Mouse (Mus musculus) embryo, embryonic 10.5 days (tissue): ENCODE measurements at regions not wholly inside any gene's neighbourhood (a gene's known extent, or its start where the extent isn't known, plus 50 kb on each side); places are given as distances from the start of the nearest gene placed in this dataset.

Experiments used
- DNase-seq: peaks from one replicate; pipeline ENCODE4 v3.0.0-alpha.2; 2015; ENCODE audit warnings: low spot score

- DNase-seq: no peak
These were observed 989.0 kb upstream of the H2afb3 start for GRCm38 (mm10) chrX:121301915-121302314.

- no peak for DNase-seq
These were observed 978.3 kb upstream of the H2afb3 start for GRCm38 (mm10) chrX:121291239-121291638.

GRCm38 (mm10) chrX:121270071-121270470 is 957.2 kb upstream of the H2afb3 start:
- no peak for DNase-seq

GRCm38 (mm10) chrX:121269620-121270019 is 956.7 kb upstream of the H2afb3 start:
- DNase-seq: no peak

GRCm38 (mm10) chrX:121232142-121233000 is 919.5 kb upstream of the H2afb3 start:
- DNase-seq: peak; percentile 77
